Mouse (Mus musculus) heart, embryonic 16.5 days (tissue): ENCODE measurements around the gene Abo. TPM values are rescaled to one million over a fixed set of nuclear protein-coding genes. Genes with fewer than 3 reads are reported as not detected.

Experiments
- polyA plus RNA-seq: library from polyadenylated mRNA; unstranded; fragments of >200 nt; fragmentation: Nextera tagmentation; extraction: Ambion mirVana; gene quantifications from 2 replicates; pipeline ENCODE4 v1.2.1, GENCODE M21; 2015

The Abo gene
- polyA plus RNA-seq, 1 experiment from 2014 or later: not detected

Other genes starting within 250 kb of the Abo start
- 12.5 and 15.8 TPM in 2 replicates for gene Fam69b, start 236.5 kb downstream of the Abo start, polyA plus RNA-seq
- gene Lcn4, start 193.7 kb downstream of the Abo start, polyA plus RNA-seq: not detected in 2 replicates
- gene Surf6, start 37.9 kb upstream of the Abo start, polyA plus RNA-seq: 15.1 and 16.0 TPM in 2 replicates
- 43.7 and 45.4 TPM in 2 replicates for gene Med22, start 45.7 kb upstream of the Abo start, polyA plus RNA-seq
- 287 and 336 TPM in 2 replicates for gene Rpl7a, start 45.8 kb upstream of the Abo start, polyA plus RNA-seq
- 36.2 and 38.1 TPM in 2 replicates for gene Surf2, start 51.4 kb upstream of the Abo start, polyA plus RNA-seq
- 46.8 and 47.6 TPM in 2 replicates for gene Surf1, start 51.6 kb upstream of the Abo start, polyA plus RNA-seq
- gene Surf4, start 68.9 kb upstream of the Abo start, polyA plus RNA-seq: 160 and 177 TPM in 2 replicates
- gene Stkld1, start 69.1 kb upstream of the Abo start, polyA plus RNA-seq: 0.26 and 0.38 TPM in 2 replicates
- 26.5 and 31.3 TPM in 2 replicates for gene Rexo4, start 99.4 kb upstream of the Abo start, polyA plus RNA-seq
- not detected in 2 replicates for gene Adamts13, start 108.4 kb upstream of the Abo start, polyA plus RNA-seq
- 41.4 and 44.2 TPM in 2 replicates for gene Cacfd1, start 144.9 kb upstream of the Abo start, polyA plus RNA-seq
- 0.64 and 0.65 TPM in 2 replicates for gene Slc2a6, start 163.0 kb upstream of the Abo start, polyA plus RNA-seq
- gene Mymk, start 207.2 kb upstream of the Abo start, polyA plus RNA-seq: 0.84 and 1.1 TPM in 2 replicates
- 12.4 and 14.8 TPM in 2 replicates for gene Adamtsl2, start 214.4 kb upstream of the Abo start, polyA plus RNA-seq